In genomic region chr10:20202818-20203217, GRCm38 (mm10) we compare ENCODE assay signal across 17 mouse cellular contexts. TPM values are rescaled to one million over a fixed set of nuclear protein-coding genes. Genes with fewer than 3 reads are reported as not detected.
A peak's percentile ranks its signal among the peaks of the same experiment; 100 is the strongest.
DNase-seq lines count a peak whose midpoint lies in the region; ATAC-seq lines count a peak whose summit lies in the region.
"Had no signal": no experiment of that assay in that cellular context is flagged by ENCODE, and none has a peak within 500 bp of the region (broad histone marks: within the 10 kb centered on the region; RNA-seq: fewer than 3 reads in every experiment).

No protein-coding gene starts in this region.

- no peak overlapping the region for H3K4me2 ChIP-seq in forebrain, embryonic 16.5 days (ENCODE audit: low read length)
- no peak overlapping the region for H3K4me2 ChIP-seq in forebrain, embryonic 14.5 days (ENCODE audit: low read length)
- H3K4me2 ChIP-seq in intestine, embryonic 15.5 days (replicated peaks): no peak overlapping the region
- H3K4me2 ChIP-seq: heart, embryonic 15.5 days; hindbrain, embryonic 15.5 days; midbrain, embryonic 15.5 days; stomach, embryonic 15.5 days had no signal

- no peaks in the 10 kb centered on the region for H3K27me3 ChIP-seq in forebrain, embryonic 16.5 days (replicated peaks; ENCODE audit: control insufficient read depth, insufficient read depth, low read length)
- no peaks in the 10 kb centered on the region for H3K27me3 ChIP-seq in forebrain, embryonic 14.5 days (replicated peaks; ENCODE audit: control insufficient read depth, insufficient read depth, low read length)
- H3K27me3 ChIP-seq in intestine, embryonic 15.5 days (replicated peaks): no peaks in the 10 kb centered on the region
- H3K27me3 ChIP-seq: CH12.LX; heart, embryonic 15.5 days; hindbrain, embryonic 15.5 days; stomach, embryonic 15.5 days had no signal

- H3K4me3 ChIP-seq in forebrain, embryonic 16.5 days (replicated peaks; ENCODE audit: low read length): no peak overlapping the region
- no peak overlapping the region for H3K4me3 ChIP-seq in forebrain, embryonic 14.5 days (ENCODE audit: low read depth, low read length)
- H3K4me3 ChIP-seq in intestine, embryonic 15.5 days (replicated peaks): no peak overlapping the region
- H3K4me3 ChIP-seq: embryonic facial prominence, embryonic 10.5 days; erythroblast, embryonic 14.5 days; heart, embryonic 15.5 days; hindbrain, embryonic 15.5 days; midbrain, embryonic 15.5 days; stomach, embryonic 15.5 days had no signal

- peaks cover 4% of the 10 kb centered on the region; the same call in 1 of the 2 replicates for H3K4me1 ChIP-seq in forebrain, embryonic 16.5 days (replicated peaks; ENCODE audit: control insufficient read depth, insufficient read depth, low read length)
- no peaks in the 10 kb centered on the region; the same call in 1 of the 2 replicates for H3K4me1 ChIP-seq in forebrain, embryonic 14.5 days (ENCODE audit: control insufficient read depth, insufficient read depth, low read length)
- H3K4me1 ChIP-seq in intestine, embryonic 15.5 days (replicated peaks): peaks cover 8% of the 10 kb centered on the region
- H3K4me1 ChIP-seq: hindbrain, embryonic 15.5 days had no signal

- H3K36me3 ChIP-seq in forebrain, embryonic 16.5 days (ENCODE audit: control insufficient read depth, insufficient read depth): no peaks in the 10 kb centered on the region
- H3K36me3 ChIP-seq in forebrain, embryonic 14.5 days (ENCODE audit: control insufficient read depth, insufficient read depth, low read length): no peaks in the 10 kb centered on the region
- H3K36me3 ChIP-seq in intestine, embryonic 15.5 days: no peaks in the 10 kb centered on the region
- H3K36me3 ChIP-seq: embryonic facial prominence, embryonic 10.5 days; heart, embryonic 15.5 days; hindbrain, embryonic 15.5 days; midbrain, embryonic 15.5 days; stomach, embryonic 15.5 days had no signal

- DNase-seq in forebrain, embryonic 14.5 days (ENCODE audit: low spot score): no peak
- peak; percentile 51 for DNase-seq in left cerebral cortex, adult 11 months (ENCODE audit: low spot score)
- DNase-seq in left cerebral cortex, postnatal 36 days (ENCODE audit: low spot score in 2 of 2): no peak
- DNase-seq in Muller cell, postnatal 12 days (ENCODE audit: inconsistent ontology term): peak; percentile 65
- no peak for DNase-seq in testis, postnatal 10 days (ENCODE audit: low spot score)
- no peak for DNase-seq in spleen, postnatal 10 days (ENCODE audit: low spot score in 2 of 2)
- DNase-seq: adrenal gland, postnatal 14 days; cerebellum, postnatal 14 days had no signal

- no peak overlapping the region for H3K27ac ChIP-seq in forebrain, embryonic 16.5 days (ENCODE audit: low read length)
- no peak overlapping the region for H3K27ac ChIP-seq in forebrain, embryonic 14.5 days (ENCODE audit: low read depth, low read length)
- H3K27ac ChIP-seq in intestine, embryonic 15.5 days: peak overlapping the region; percentile 81
- H3K27ac ChIP-seq: embryonic facial prominence, embryonic 10.5 days; heart, embryonic 15.5 days; hindbrain, embryonic 15.5 days; midbrain, embryonic 15.5 days had no signal

- peak; percentile 36; the same call in 1 of the 2 replicates for ATAC-seq in forebrain, embryonic 16.5 days
- no peak for ATAC-seq in forebrain, embryonic 14.5 days
- no peak; the same call in 1 of the 2 replicates for ATAC-seq in intestine, embryonic 15.5 days
- ATAC-seq: midbrain, embryonic 15.5 days had no signal

- intact Hi-C loops in left cerebral cortex, postnatal 36 days (cut with DNase I): no loop called here

- WGBS in forebrain, embryonic 16.5 days: 43% methylated on average over 6 of the region's 6 CpGs
- 50% methylated on average over 6 of the region's 6 CpGs for WGBS in forebrain, embryonic 14.5 days
- WGBS in intestine, embryonic 15.5 days: 72% methylated on average over 6 of the region's 6 CpGs

- H3K9ac ChIP-seq in forebrain, embryonic 16.5 days (replicated peaks; ENCODE audit: low read depth, low read length): no peak overlapping the region
- H3K9ac ChIP-seq in forebrain, embryonic 14.5 days (ENCODE audit: low read length): no peak overlapping the region
- no peak overlapping the region for H3K9ac ChIP-seq in intestine, embryonic 15.5 days
- H3K9ac ChIP-seq: heart, embryonic 15.5 days; hindbrain, embryonic 15.5 days; midbrain, embryonic 15.5 days; stomach, embryonic 15.5 days had no signal

- no peaks in the 10 kb centered on the region for H3K9me3 ChIP-seq in forebrain, embryonic 16.5 days (ENCODE audit: control insufficient read depth, low read length)
- H3K9me3 ChIP-seq in forebrain, embryonic 14.5 days (replicated peaks; ENCODE audit: control insufficient read depth, low read length): no peaks in the 10 kb centered on the region
- H3K9me3 ChIP-seq in intestine, embryonic 15.5 days: no peaks in the 10 kb centered on the region
- H3K9me3 ChIP-seq: embryonic facial prominence, embryonic 10.5 days; heart, embryonic 15.5 days; hindbrain, embryonic 15.5 days; midbrain, embryonic 15.5 days; stomach, embryonic 15.5 days had no signal

RNA-seq across cellular contexts. Expression of gene Map7, which starts 54.5 kb away (rescaled TPM):
- polyA plus RNA-seq in forebrain, embryonic 16.5 days (2015; fragmentation: Nextera tagmentation; extraction: Ambion mirVana): 4.5 and 8.2 TPM in 2 replicates
- 2.7 and 3.3 TPM in 2 replicates for polyA plus RNA-seq in forebrain, embryonic 14.5 days (2014; fragmentation: Nextera tagmentation; extraction: Ambion mirVana)
- total RNA-seq in left cerebral cortex, postnatal 36 days (2021): 100 to 1,000 TPM in 1 of 2 experiments, 10 to 100 TPM in 1; 93.5 to 134 TPM
- polyA plus RNA-seq in intestine, embryonic 15.5 days (2015; fragmentation: Nextera tagmentation; extraction: Ambion mirVana): 36.6 and 37.5 TPM in 2 replicates

Comparison
In these comparisons a context has a peak if more than half of its experiments do, and no peak if none do; other contexts are left out.
1. DNase-seq: peak in left cerebral cortex, adult 11 months (single experiment) and Muller cell, postnatal 12 days (single experiment); none in forebrain, embryonic 14.5 days (single experiment), left cerebral cortex, postnatal 36 days (0 of 2), testis, postnatal 10 days (single experiment) and spleen, postnatal 10 days (0 of 2).